12 mouse cellular contexts compared by ENCODE assay signal in genomic region chr6:120578471-120578870, GRCm38 (mm10). TPM values are rescaled to one million over a fixed set of nuclear protein-coding genes. Genes with fewer than 3 reads are reported as not detected.
DNase-seq lines count a peak whose midpoint lies in the region; ATAC-seq and TF ChIP-seq lines count a peak whose summit lies in the region.
"Had no signal": no experiment of that assay in that cellular context is flagged by ENCODE, and none has a peak within 500 bp of the region (broad histone marks: within the 10 kb centered on the region; RNA-seq: fewer than 3 reads in every experiment).

No protein-coding gene starts in this region.

- peaks cover 32% of the 10 kb centered on the region for H3K4me1 ChIP-seq in forebrain, embryonic 10.5 days
- peaks cover 11% of the 10 kb centered on the region for H3K4me1 ChIP-seq in forebrain, embryonic 11.5 days (replicated peaks; ENCODE audit: control insufficient read depth, insufficient read depth, low read length)
- H3K4me1 ChIP-seq in liver, embryonic 12.5 days: peaks cover 48% of the 10 kb centered on the region
- H3K4me1 ChIP-seq in liver, embryonic 11.5 days (replicated peaks; ENCODE audit: control insufficient read depth, insufficient read depth, low read length): peaks cover 17% of the 10 kb centered on the region
- peaks cover 17% of the 10 kb centered on the region for H3K4me1 ChIP-seq in forebrain, embryonic 14.5 days (ENCODE audit: control insufficient read depth, insufficient read depth, low read length)
- H3K4me1 ChIP-seq in liver, postnatal 0 days (ENCODE audit: insufficient read depth): peaks cover 28% of the 10 kb centered on the region

- TF ChIP-seq CTCF in liver, postnatal 0 days (IDR thresholded peaks at IDR 0.05; ENCODE audit: low read depth): no peak

- H3K4me3 ChIP-seq in forebrain, embryonic 10.5 days: peak overlapping the region; percentile 60; the same call in 1 of the 2 replicates
- H3K4me3 ChIP-seq in forebrain, embryonic 11.5 days (ENCODE audit: low read depth, low read length): no peak overlapping the region
- no peak overlapping the region for H3K4me3 ChIP-seq in liver, embryonic 12.5 days
- no peak overlapping the region for H3K4me3 ChIP-seq in liver, embryonic 11.5 days (ENCODE audit: low read depth, low read length)
- no peak overlapping the region for H3K4me3 ChIP-seq in forebrain, embryonic 14.5 days (ENCODE audit: low read depth, low read length)
- no peak overlapping the region for H3K4me3 ChIP-seq in liver, postnatal 0 days (ENCODE audit: low read depth, low read length)

- no peak for DNase-seq in forebrain, embryonic 10.5 days (ENCODE audit: extremely low spot score, low spot score)
- no peak for DNase-seq in forebrain, embryonic 11.5 days (ENCODE audit: low spot score)
- no peak for DNase-seq in liver, embryonic 11.5 days (ENCODE audit: low spot score)
- DNase-seq in forebrain, embryonic 14.5 days (ENCODE audit: low spot score): no peak
- DNase-seq in liver, postnatal 0 days: no peak
- DNase-seq in c-Kit-positive CD71-positive TER-119-positive erythroid progenitor cells, embryonic 14.5 days (ENCODE audit: low spot score): no peak
- DNase-seq in layer of hippocampus, adult 9-11 months: no peak

- no peak overlapping the region; the same call in 1 of the 2 replicates for H3K9ac ChIP-seq in forebrain, embryonic 11.5 days (ENCODE audit: low read length)
- H3K9ac ChIP-seq in liver, embryonic 12.5 days: no peak overlapping the region
- H3K9ac ChIP-seq in liver, embryonic 11.5 days (ENCODE audit: low read depth, low read length): no peak overlapping the region
- peak overlapping the region; percentile 52; the same call in 1 of the 2 replicates for H3K9ac ChIP-seq in forebrain, embryonic 14.5 days (ENCODE audit: low read length)
- peak overlapping the region; percentile 58; the same call in 1 of the 2 replicates for H3K9ac ChIP-seq in liver, postnatal 0 days (replicated peaks)
- H3K9ac ChIP-seq: stomach, embryonic 15.5 days had no signal

- TF ChIP-seq EP300 in liver, postnatal 0 days (IDR thresholded peaks at IDR 0.05; ENCODE audit: low read depth): no peak

- H3K36me3 ChIP-seq in forebrain, embryonic 10.5 days (replicated peaks): no peaks in the 10 kb centered on the region
- no peaks in the 10 kb centered on the region for H3K36me3 ChIP-seq in forebrain, embryonic 11.5 days (ENCODE audit: control insufficient read depth, insufficient read depth, low read length)
- H3K36me3 ChIP-seq in liver, embryonic 12.5 days: no peaks in the 10 kb centered on the region
- no peaks in the 10 kb centered on the region for H3K36me3 ChIP-seq in liver, embryonic 11.5 days (ENCODE audit: control insufficient read depth, insufficient read depth, low read length)
- no peaks in the 10 kb centered on the region for H3K36me3 ChIP-seq in forebrain, embryonic 14.5 days (ENCODE audit: control insufficient read depth, insufficient read depth, low read length)
- H3K36me3 ChIP-seq in liver, postnatal 0 days (replicated peaks; ENCODE audit: insufficient read depth, low read length): no peaks in the 10 kb centered on the region
- H3K36me3 ChIP-seq: G1E; stomach, embryonic 15.5 days had no signal

- no peak overlapping the region for H3K4me2 ChIP-seq in forebrain, embryonic 11.5 days (ENCODE audit: low read depth, low read length, severe bottlenecking)
- H3K4me2 ChIP-seq in liver, embryonic 12.5 days: 0 out of 2 replicates have a peak overlapping the region, but pooled peaks have one; percentile 87
- no peak overlapping the region for H3K4me2 ChIP-seq in liver, embryonic 11.5 days
- H3K4me2 ChIP-seq in forebrain, embryonic 14.5 days (ENCODE audit: low read length): peak overlapping the region; percentile 81; the same call in 1 of the 2 replicates
- H3K4me2 ChIP-seq in liver, postnatal 0 days (ENCODE audit: low read depth, low read length): no peak overlapping the region

- no peak for ATAC-seq in forebrain, embryonic 11.5 days (replicated peaks; ENCODE audit: low FRiP score)
- no peak for ATAC-seq in liver, embryonic 12.5 days
- ATAC-seq in liver, embryonic 11.5 days (replicated peaks; ENCODE audit: low FRiP score): no peak
- ATAC-seq in forebrain, embryonic 14.5 days: no peak
- no peak for ATAC-seq in liver, postnatal 0 days
- ATAC-seq: inflammation-experienced regulatory T-cells, adult 6 months had no signal

- peaks cover 16% of the 10 kb centered on the region for H3K27me3 ChIP-seq in forebrain, embryonic 10.5 days (ENCODE audit: poor library complexity, severe bottlenecking)
- H3K27me3 ChIP-seq in forebrain, embryonic 11.5 days (ENCODE audit: control insufficient read depth, insufficient read depth, low read length): no peaks in the 10 kb centered on the region
- peaks cover 18% of the 10 kb centered on the region for H3K27me3 ChIP-seq in liver, embryonic 12.5 days (replicated peaks)
- H3K27me3 ChIP-seq in liver, embryonic 11.5 days (replicated peaks; ENCODE audit: control insufficient read depth, insufficient read depth, low read length): peaks cover 2% of the 10 kb centered on the region; the same call in 1 of the 2 replicates
- H3K27me3 ChIP-seq in forebrain, embryonic 14.5 days (replicated peaks; ENCODE audit: control insufficient read depth, insufficient read depth, low read length): no peaks in the 10 kb centered on the region
- no peaks in the 10 kb centered on the region for H3K27me3 ChIP-seq in liver, postnatal 0 days (ENCODE audit: insufficient read depth, low read length)

- H3K27ac ChIP-seq in forebrain, embryonic 10.5 days: peak overlapping the region; percentile 73; the same call in 1 of the 2 replicates
- no peak overlapping the region for H3K27ac ChIP-seq in forebrain, embryonic 11.5 days (ENCODE audit: low read depth, low read length)
- no peak overlapping the region for H3K27ac ChIP-seq in liver, embryonic 12.5 days
- no peak overlapping the region for H3K27ac ChIP-seq in liver, embryonic 11.5 days (ENCODE audit: low read depth, low read length)
- H3K27ac ChIP-seq in forebrain, embryonic 14.5 days (ENCODE audit: low read depth, low read length): peak overlapping the region; percentile 91; the same call in 1 of the 2 replicates
- H3K27ac ChIP-seq in liver, postnatal 0 days (ENCODE audit: low read depth): peak overlapping the region; percentile 84
- H3K27ac ChIP-seq: macrophage; stomach, embryonic 15.5 days had no signal

- H3K9me3 ChIP-seq in forebrain, embryonic 10.5 days: no peaks in the 10 kb centered on the region
- no peaks in the 10 kb centered on the region for H3K9me3 ChIP-seq in forebrain, embryonic 11.5 days (ENCODE audit: control insufficient read depth, low read length)
- no peaks in the 10 kb centered on the region for H3K9me3 ChIP-seq in liver, embryonic 12.5 days (replicated peaks)
- no peaks in the 10 kb centered on the region for H3K9me3 ChIP-seq in liver, embryonic 11.5 days (ENCODE audit: control insufficient read depth, low read length)
- H3K9me3 ChIP-seq in forebrain, embryonic 14.5 days (replicated peaks; ENCODE audit: control insufficient read depth, low read length): no peaks in the 10 kb centered on the region
- H3K9me3 ChIP-seq in liver, postnatal 0 days (ENCODE audit: low read length): no peaks in the 10 kb centered on the region
- H3K9me3 ChIP-seq: G1E; stomach, embryonic 15.5 days had no signal

- WGBS in forebrain, embryonic 10.5 days: 51% methylated on average over 5 of the region's 5 CpGs
- 48% methylated on average over 5 of the region's 5 CpGs for WGBS in forebrain, embryonic 11.5 days
- WGBS in liver, embryonic 12.5 days (ENCODE audit: insufficient replicate concordance): 54% methylated on average over 5 of the region's 5 CpGs
- WGBS in liver, embryonic 11.5 days: 53% methylated on average over 5 of the region's 5 CpGs
- WGBS in forebrain, embryonic 14.5 days: 48% methylated on average over 5 of the region's 5 CpGs
- 61% methylated on average over 5 of the region's 5 CpGs for WGBS in liver, postnatal 0 days (ENCODE audit: insufficient replicate concordance)

RNA-seq across cellular contexts. Expression of gene Hdhd5, which starts 47.4 kb away (rescaled TPM):
- 20.2 and 23.6 TPM in 2 replicates for polyA plus RNA-seq in forebrain, embryonic 10.5 days (2016; fragmentation: Nextera tagmentation; extraction: Ambion mirVana)
- polyA plus RNA-seq in forebrain, embryonic 11.5 days (2014; fragmentation: Nextera tagmentation; extraction: Ambion mirVana): 15.2 and 18.2 TPM in 2 replicates
- 15.6 and 16.0 TPM in 2 replicates for polyA plus RNA-seq in liver, embryonic 12.5 days (2016; fragmentation: Nextera tagmentation; extraction: Ambion mirVana)
- 19.9 and 20.7 TPM in 2 replicates for polyA plus RNA-seq in liver, embryonic 11.5 days (2014; fragmentation: Nextera tagmentation; extraction: Ambion mirVana)
- 9.0 and 10.4 TPM in 2 replicates for polyA plus RNA-seq in forebrain, embryonic 14.5 days (2014; fragmentation: Nextera tagmentation; extraction: Ambion mirVana)
- polyA plus RNA-seq in liver, postnatal 0 days (2015; fragmentation: Nextera tagmentation; extraction: Ambion mirVana): 6.6 and 7.1 TPM in 2 replicates

Comparison
In these comparisons a context has a peak if more than half of its experiments do, and no peak if none do; other contexts are left out.
1. H3K27ac ChIP-seq: peak in forebrain, embryonic 10.5 days (single experiment), forebrain, embryonic 14.5 days (single experiment) and liver, postnatal 0 days (single experiment); none in forebrain, embryonic 11.5 days (single experiment), liver, embryonic 12.5 days (single experiment) and liver, embryonic 11.5 days (single experiment).
2. H3K4me2 ChIP-seq: peak in liver, embryonic 12.5 days (single experiment) and forebrain, embryonic 14.5 days (single experiment); none in forebrain, embryonic 11.5 days (single experiment), liver, embryonic 11.5 days (single experiment) and liver, postnatal 0 days (single experiment).
3. H3K9ac ChIP-seq: peak in forebrain, embryonic 14.5 days (single experiment) and liver, postnatal 0 days (single experiment); none in forebrain, embryonic 11.5 days (single experiment), liver, embryonic 12.5 days (single experiment) and liver, embryonic 11.5 days (single experiment).